Mouse (Mus musculus) megakaryocyte, adult 5-6 weeks (primary cell): ENCODE data around the gene Chchd2. TPM values are rescaled to one million over a fixed set of nuclear protein-coding genes. Genes with fewer than 3 reads are reported as not detected.
"Not testable (repeated sequence)": the region's sequence is repeated elsewhere in the genome, so short reads cannot be mapped to it uniquely, and the experiment has no call there.

Experiments used
- ATAC-seq: 2 replicates; pipeline ENCODE4 v1.8.0; 2016; ENCODE audit warnings: mild to moderate bottlenecking, inconsistent platforms; ENCODE audit not compliant: poor library complexity, severe bottlenecking
- total RNA-seq, 2 experiments: library from RNA; stranded (forward) in 1 of 2; stranded (reverse) in 1 of 2; fragments of 153-499, 151-499 nt in 1 of 2; fragments of 221-1000, 200-1000 nt in 1 of 2; gene quantifications; 2 replicates each; pipeline versions ENCODE4 v1.2.3 to v1.2.4; 2015 to 2017

Chchd2 gene
- 261 and 270 TPM in 2 replicates for total RNA-seq (2015)
- 123 and 132 TPM in 2 replicates for total RNA-seq (2017)

GRCm38 (mm10) chr5:129886911-129887636, at the start of gene Chchd2:
Chchd2 (minus strand) TSS chr5:129887470.
- peak; percentile 98 for ATAC-seq

- ATAC-seq: no peak
These were observed 49.7 kb upstream of the Chchd2 start for GRCm38 (mm10) chr5:129936941-129937340.

GRCm38 (mm10) chr5:129929924-129930855, 42.9 kb upstream of the Chchd2 start:
- peak; percentile 84 for ATAC-seq

DNA sequence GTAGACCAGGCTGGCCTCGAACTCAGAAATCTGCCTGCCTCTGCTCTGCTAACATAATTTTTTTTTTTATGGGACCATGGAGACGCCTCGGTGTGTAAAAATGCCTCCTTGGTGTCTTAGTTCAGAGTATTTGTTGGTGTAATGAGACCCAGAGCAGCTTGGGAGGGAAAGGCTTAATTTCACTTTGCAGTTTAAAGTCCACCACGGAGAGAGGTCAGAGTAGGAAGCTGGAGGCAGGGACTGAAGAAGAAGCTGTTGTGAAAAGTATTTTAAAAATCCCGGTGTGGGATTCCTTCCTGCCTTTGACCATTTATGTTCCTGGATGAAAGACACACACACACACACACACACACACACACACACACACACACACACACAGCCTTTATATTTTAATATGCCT, 38.7 kb upstream of the Chchd2 start:
- no peak for ATAC-seq

DNA sequence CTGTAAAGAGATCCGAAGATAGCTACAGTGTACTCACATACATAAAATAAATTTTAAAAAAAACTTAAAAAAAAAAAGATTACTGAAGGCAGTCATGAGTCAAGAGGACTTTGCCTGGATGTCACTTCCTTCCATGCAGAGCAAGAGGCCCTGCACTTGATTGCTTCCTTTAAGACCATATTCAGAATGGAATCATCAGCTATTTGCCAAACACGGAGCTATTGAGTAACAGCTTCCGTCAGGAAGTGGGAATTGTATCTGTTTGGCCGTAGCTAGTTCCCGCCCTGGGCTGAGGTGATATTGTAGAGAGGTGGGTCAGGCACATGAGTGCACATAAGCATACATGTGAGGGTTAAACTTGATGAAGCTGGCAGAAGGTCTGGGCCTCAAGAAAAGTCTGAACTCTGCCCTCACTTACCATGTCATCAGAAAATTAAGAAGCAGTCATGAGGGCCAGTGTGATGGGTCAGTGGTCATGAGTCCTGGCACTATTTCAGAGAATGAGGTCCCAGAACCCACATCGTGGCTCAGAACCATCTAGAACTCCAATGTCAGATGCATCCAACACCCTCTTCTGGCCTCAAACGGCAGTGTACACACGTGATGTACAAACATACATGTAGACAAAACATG, 37.7 kb upstream of the Chchd2 start:
- peak; percentile 15; the same call in 1 of the 2 replicates for ATAC-seq

DNA sequence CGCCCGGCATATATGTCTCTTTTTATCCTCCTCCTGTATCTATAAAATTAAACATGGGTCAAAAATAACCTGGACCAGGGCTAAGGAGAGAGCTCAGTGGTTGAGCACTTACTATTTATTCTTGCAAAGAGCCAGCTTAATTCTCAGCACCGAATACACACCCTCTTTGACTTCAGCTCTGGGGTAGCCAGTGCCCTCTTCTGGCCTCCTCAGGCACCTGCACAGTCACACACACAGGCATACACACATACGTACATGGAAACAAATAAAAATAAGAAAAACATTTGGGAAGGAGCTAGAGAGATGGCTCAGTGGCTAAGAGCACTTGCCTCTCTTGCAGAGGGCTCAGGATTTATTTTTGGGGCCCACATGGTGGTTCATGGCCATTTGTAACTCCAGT, 34.7 kb upstream of the Chchd2 start:
- no peak for ATAC-seq

DNA sequence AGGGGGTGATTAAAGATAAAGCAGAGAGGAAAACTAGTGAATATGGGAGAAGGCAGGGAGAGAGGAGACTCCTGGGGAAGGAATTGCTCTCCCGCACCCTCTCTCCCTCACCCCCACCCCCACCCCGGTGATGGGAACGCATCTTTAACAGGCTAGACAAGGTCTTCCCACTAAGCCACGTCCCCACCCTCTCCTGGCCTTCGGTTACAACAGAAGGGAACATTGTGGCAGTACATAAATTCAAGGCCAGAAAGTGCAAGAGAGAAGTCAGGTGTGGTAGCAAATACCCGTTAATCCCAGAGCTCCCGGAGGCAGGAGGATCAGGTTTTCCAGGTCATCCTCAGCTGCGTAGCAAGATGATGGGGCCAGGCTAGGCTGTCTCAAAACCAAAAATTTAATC, 32.0 kb upstream of the Chchd2 start:
- no peak for ATAC-seq

GRCm38 (mm10) chr5:129918752-129919151, 31.5 kb upstream of the Chchd2 start:
- ATAC-seq: no peak

DNA sequence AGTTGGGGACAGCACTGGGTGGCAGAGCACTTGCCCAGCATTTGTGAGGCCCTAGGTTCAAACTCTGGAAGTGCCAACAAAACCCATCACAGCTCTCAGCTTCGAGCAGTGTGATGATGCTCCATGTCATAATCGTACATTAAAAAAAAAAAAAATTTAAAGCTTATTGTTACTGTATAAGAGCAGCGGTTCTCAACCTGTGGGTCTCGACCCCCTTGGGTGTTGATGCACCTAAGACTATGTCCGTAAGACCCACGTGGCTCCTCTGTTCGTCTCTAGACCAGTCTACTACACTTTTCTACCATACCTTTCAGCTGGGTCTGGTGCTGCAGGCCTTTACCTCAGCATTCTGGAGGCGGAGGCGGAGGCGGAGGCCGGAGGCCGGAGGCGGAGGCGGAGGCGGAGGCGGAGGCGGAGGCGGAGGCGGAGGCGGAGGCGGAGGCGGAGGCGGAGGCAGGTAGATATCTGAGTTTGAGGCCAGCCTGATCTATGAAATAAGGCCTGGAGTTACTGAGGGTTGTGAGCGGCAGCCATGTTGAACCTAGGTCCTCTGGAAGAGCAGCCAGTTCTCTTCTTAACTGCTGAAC, 30.9 kb upstream of the Chchd2 start:
- no peak for ATAC-seq

DNA sequence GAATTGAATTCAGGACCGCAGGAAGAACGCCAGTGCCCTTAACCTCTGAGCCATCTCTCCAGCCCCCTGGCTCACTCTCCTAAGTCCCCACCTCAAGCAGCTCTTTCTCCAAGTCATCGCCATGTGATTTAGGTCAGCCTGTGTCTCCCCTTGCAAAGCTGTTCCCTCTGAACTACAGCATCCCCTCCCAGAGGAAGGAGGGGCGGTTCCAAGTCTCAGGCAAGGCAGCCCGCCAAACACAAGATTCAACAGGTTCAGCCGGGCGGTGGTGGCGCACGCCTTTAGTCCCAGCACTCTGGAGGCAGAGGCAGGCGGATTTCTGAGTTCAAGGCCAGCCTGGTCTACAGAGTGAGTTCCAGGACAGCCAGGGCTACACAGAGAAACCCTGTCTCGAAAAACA, 28.2 kb upstream of the Chchd2 start:
- not testable (repeated sequence) for ATAC-seq

GRCm38 (mm10) chr5:129914024-129914423, 26.8 kb upstream of the Chchd2 start:
- peak; percentile 98 for ATAC-seq

GRCm38 (mm10) chr5:129909591-129909990, 22.3 kb upstream of the Chchd2 start:
- no peak for ATAC-seq

GRCm38 (mm10) chr5:129909147-129909546, 21.9 kb upstream of the Chchd2 start:
- no peak for ATAC-seq

DNA sequence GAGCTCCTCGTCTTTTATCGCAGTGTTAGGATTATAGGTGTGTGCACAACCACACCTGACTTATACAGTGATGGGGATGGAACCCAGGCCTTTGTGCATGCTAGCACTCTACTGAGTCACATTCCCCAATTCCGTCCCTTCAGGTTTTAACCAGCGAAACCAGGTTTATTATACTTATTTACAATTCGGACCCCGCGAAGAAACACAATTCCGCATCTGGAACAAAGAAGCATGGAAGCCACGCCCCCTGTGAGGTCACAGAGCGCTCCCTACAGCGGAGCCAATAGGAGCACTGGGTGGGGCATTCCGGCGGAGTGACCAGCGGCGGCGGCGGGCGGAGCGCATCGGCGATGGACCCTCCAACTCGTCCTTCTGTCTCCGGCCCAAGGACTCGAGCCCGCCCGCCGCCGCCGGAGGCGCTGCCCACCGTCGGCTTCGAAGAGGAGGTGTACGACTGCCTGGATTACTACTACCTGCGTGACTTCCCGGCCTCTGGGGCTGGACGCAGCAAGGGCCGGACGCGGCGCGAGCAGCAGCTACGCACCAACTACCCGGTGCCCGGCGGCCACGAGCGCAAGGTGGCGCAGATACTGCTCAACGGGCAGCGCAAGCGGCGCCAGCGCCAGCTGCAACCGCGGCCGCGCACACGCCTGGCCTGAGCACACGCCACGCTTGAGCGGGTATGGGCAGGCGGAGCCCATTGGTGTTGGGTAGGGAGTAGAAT, 21.1 kb upstream of the Chchd2 start, which contains the start of gene Nupr1l:
Gene Nupr1l, plus strand, starts transcription at position 299 of the 724 bp plus-strand sequence.
- peak; percentile 98 for ATAC-seq

- ATAC-seq: no peak
These were observed 20.5 kb upstream of the Chchd2 start for GRCm38 (mm10) chr5:129907775-129908174.

- ATAC-seq: no peak
These were observed 11.2 kb upstream of the Chchd2 start, which contains the start of gene Phkg1 for GRCm38 (mm10) chr5:129898449-129898848. Phkg1 (minus strand) TSS chr5:129898549.

GRCm38 (mm10) chr5:129895198-129896088, 8.2 kb upstream of the Chchd2 start, which contains the start of gene Zbed5:
Zbed5 (plus strand) TSS chr5:129895723.
- ATAC-seq: peak; percentile 100

DNA sequence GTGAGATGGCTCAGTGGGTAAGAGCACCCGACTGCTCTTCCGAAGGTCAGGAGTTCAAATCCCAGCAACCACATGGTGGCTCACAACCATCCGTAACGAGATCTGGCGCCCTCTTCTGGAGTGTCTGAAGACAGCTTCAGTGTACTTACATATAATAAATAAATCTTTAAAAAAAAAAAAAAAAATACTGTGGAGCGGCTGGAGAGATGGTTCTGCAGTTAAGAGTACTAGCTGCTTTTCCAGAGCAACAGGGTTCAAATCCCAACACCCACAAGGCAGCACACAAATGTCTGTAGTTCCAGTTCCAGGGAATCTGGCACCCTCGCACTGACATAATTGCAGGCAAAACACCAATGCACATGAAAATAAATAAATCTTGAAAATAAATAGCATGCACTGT, 3.1 kb upstream of the Chchd2 start:
- ATAC-seq: not testable (repeated sequence)

DNA sequence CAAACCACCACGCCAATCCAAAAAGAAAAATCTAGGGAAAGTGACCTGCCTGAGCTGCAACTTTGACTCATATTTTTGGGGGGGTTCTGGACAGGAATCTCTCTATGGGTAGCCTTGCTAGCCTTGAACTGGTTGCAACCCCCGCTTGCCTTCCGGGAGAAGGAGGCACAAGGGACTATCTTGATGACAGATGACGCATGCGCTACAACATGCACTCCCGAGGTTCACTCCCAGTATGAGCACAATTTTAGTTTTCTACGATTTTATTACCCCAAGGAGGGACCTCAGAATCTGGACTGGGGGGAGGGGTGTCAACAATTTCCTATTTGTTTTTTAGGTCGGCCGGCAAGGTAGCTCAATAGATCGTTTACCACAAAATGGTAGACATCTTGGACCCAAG, 999 bp downstream of the Chchd2 start:
- no peak for ATAC-seq
